Mouse (Mus musculus) right cerebral cortex, adult 18-20 months (tissue): ENCODE results near the gene Cxcl14.

ENCODE experiments used
- DNase-seq: peaks from one replicate; pipeline ENCODE4 v3.0.0; 2022; ENCODE audit warnings: mixed read lengths

Cxcl14 gene

DNA sequence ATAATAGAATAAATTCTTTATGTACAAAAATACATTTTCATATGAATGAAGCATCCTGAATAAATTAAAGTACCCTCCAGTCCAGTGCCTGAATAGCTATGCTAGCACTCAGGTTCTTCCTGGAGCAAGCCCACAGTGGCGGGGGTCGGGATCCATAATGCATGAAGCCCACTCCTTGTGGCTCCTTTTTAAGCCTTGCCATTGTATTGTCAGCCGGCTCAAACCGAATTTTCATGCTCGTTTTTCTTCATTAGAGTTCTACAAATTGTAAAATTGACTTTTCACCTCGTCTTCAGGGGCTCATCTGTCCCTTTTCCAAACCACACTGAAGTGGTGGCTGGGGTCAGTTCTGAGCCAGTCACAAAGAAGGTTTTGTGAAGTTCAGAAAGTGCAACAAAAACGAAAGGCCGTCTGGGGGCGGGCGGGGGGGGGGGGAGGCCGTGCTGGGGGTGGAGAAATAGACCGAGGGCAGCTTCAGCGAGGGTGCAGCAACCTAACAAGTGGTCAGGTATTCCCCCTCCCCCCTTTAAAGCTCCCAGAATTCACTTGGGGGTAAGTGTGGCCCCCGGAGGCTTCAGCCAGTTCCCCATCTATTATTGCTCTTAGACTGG, 45.7 kb downstream of the Cxcl14 start:
- DNase-seq: no peak

DNA sequence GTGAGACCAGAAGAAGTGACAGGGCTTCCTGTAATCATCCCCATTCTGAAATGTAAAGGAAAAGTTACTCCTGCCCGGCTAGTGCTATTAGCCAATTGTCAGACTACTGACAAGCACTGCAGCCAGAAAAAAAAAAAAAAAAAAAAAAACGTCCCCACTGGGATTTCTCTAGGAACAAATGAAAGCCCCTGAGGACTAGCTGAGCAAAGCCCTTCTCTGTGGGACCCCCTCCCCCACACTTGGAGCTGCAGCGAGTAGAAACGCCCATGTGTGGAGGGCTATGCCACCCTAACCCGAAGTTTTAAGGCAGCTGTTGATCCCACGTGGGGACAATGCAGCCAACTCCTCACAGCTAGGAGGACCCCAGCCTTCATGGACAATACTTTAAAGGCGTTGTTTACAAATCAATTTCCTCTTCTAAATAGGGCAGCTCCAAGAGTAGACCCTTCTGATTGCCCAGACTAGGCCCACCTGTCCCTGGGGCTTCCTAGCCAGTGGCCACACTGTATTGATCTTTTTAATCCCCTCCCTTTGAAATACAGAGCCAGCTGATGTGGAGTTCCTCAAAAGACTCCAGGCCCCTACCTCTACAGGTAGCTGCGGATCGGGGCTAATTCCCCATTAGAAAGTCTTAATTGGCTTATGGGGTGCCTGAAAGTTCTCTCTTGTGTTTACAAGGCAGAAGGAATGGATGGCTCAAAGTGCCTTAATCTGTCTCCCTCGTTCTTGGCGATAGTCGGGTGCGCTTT, 46.6 kb downstream of the Cxcl14 start:
- DNase-seq: no peak

DNA sequence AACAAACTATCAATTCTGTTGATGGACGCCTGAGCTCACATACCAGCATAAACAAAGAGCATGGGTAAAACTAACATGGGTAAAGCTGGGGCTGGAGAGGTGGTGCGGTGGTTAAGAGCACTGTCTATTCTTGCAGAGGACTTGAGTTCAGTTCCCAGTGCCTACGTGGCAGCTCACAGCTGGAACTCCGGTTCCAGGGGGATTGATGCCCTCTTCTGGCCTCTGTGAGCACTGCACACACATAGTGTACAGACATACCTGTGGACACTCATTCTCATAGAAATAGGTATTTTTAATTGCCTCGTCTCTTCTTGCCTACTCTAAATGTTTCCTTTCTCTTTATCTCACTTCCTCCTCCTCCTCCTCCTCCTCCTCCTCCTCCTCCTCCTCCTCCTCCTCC, 53.2 kb downstream of the Cxcl14 start:
- no peak for DNase-seq

GRCm38 (mm10) chr13:56240012-56240770, 56.2 kb downstream of the Cxcl14 start:
- DNase-seq: no peak
